Mouse (Mus musculus) erythroblast, embryonic 14.5 days (primary cell): Measurements from ENCODE around the gene Raver1. TPM values are rescaled to one million over a fixed set of nuclear protein-coding genes. Genes with fewer than 3 reads are reported as not detected.
A peak's percentile ranks its signal among the peaks of the same experiment; 100 is the strongest.

ENCODE experiments used
- H3K27me3 ChIP-seq: 2 replicates; pipeline ENCODE4 v1.6.1; 2012; ENCODE audit warnings: inconsistent platforms; ENCODE audit not compliant: control insufficient read depth
- H3K36me3 ChIP-seq: 2 replicates; pipeline ENCODE4 v1.6.1; 2012; ENCODE audit warnings: mild to moderate bottlenecking, inconsistent platforms; ENCODE audit not compliant: control insufficient read depth
- H3K4me1 ChIP-seq: 2 replicates; pipeline ENCODE4 v1.6.1; 2012; ENCODE audit warnings: inconsistent platforms; ENCODE audit not compliant: control insufficient read depth
- H3K4me3 ChIP-seq: replicated peaks from 2 replicates; pipeline ENCODE3; 2012; ENCODE audit warnings: moderate library complexity, mild to moderate bottlenecking, inconsistent platforms
- H3K9me3 ChIP-seq: 2 replicates; pipeline ENCODE4 v1.6.1; 2012; ENCODE audit warnings: low read length, inconsistent platforms, mixed read lengths; ENCODE audit not compliant: control insufficient read depth
- GATA1 ChIP-seq: IDR thresholded peaks from 2 replicates; pipeline ENCODE4 v1.6.1; 2012; ENCODE audit warnings: low read length, inconsistent platforms, mixed read lengths
- TAL1 ChIP-seq: IDR thresholded peaks from 3 replicates; pipeline ENCODE4 v1.6.1; 2012; ENCODE audit warnings: low read length, inconsistent platforms, mixed read lengths
- polyA plus RNA-seq: library from polyadenylated mRNA; stranded (reverse); fragments of >175 nt; gene quantifications from 2 replicates; pipeline ENCODE4 v1.2.3, GENCODE M21; 2012

The Raver1 gene
- polyA plus RNA-seq, 1 experiment: 9.3 TPM

GRCm38 (mm10) chr9:21028560-21029110 lies 63.2 kb downstream of the Raver1 start:
- peaks cover 36% of the 10 kb centered on the region for H3K36me3 ChIP-seq

DNA sequence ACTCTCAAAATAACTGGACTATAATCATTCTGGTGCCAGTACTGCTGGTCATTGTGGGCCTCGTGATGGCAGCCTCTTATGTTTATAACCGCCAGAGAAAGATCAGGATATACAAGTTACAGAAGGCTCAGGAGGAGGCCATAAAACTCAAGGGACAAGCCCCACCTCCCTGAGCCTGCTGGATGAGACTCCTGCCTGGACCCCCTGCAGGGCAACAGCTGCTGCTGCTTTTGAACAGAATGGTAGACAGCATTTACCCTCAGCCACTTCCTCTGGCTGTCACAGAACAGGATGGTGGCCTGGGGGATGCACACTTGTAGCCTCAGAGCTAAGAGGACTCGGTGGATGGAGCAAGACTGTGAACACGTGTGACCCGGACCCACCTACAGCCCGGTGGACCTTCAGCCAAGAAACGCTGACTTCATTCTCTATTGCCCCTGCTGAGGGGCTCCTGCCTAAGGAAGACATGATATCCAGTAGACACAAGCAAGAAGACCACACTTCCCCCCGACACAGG lies 64.0 kb downstream of the Raver1 start:
- Histone ChIP-seq H3K4me1 (peaks cover 66% of the 10 kb centered on the region), H3K27me3 (peaks cover 15% of the 10 kb centered on the region), H3K4me3 (no peak overlapping the region), H3K9me3 (no peaks in the 10 kb centered on the region), H3K36me3 (peaks cover 36% of the 10 kb centered on the region)
- TF ChIP-seq TAL1 (no peak), GATA1 (no peak)

More at GRCm38 (mm10) chr9:21028560-21029110, 63.2 kb downstream of the Raver1 start:
- TF ChIP-seq TAL1 (no peak), GATA1 (no peak)
- H3K4me1 ChIP-seq: peaks cover 74% of the 10 kb centered on the region
- peaks cover 23% of the 10 kb centered on the region for H3K27me3 ChIP-seq
- no peaks in the 10 kb centered on the region for H3K9me3 ChIP-seq
- H3K4me3 ChIP-seq: peak overlapping the region; percentile 70

GRCm38 (mm10) chr9:21026849-21027248 lies 65.0 kb downstream of the Raver1 start:
- peaks cover 6% of the 10 kb centered on the region for H3K27me3 ChIP-seq
- H3K9me3 ChIP-seq: no peaks in the 10 kb centered on the region
- no peak overlapping the region for H3K4me3 ChIP-seq
- H3K4me1 ChIP-seq: peaks cover 59% of the 10 kb centered on the region
- TF ChIP-seq TAL1 (no peak), GATA1 (no peak)
- peaks cover 36% of the 10 kb centered on the region for H3K36me3 ChIP-seq

GRCm38 (mm10) chr9:21025258-21025810 lies 66.5 kb downstream of the Raver1 start:
- Histone ChIP-seq H3K27me3 (peaks cover 3% of the 10 kb centered on the region), H3K9me3 (no peaks in the 10 kb centered on the region), H3K4me3 (no peak overlapping the region), H3K36me3 (peaks cover 34% of the 10 kb centered on the region), H3K4me1 (peaks cover 49% of the 10 kb centered on the region)
- TF ChIP-seq TAL1 (no peak), GATA1 (no peak)

Other genes with a start within 250 kb of the Raver1 start
- gene A230050P20Rik, start 223.4 kb downstream of the Raver1 start, polyA plus RNA-seq: 0.29 and 0.57 TPM in 2 replicates
- 0.06 and 0.19 TPM in 2 replicates for gene Angptl6, start 212.3 kb downstream of the Raver1 start, polyA plus RNA-seq
- 14.9 and 16.4 TPM in 2 replicates for gene Ppan, start 203.8 kb downstream of the Raver1 start, polyA plus RNA-seq
- 46.8 and 55.3 TPM in 2 replicates for gene Eif3g, start 193.4 kb downstream of the Raver1 start, polyA plus RNA-seq
- 25.3 TPM in 2 replicates for gene Dnmt1, start 132.1 kb downstream of the Raver1 start, polyA plus RNA-seq
- 0.02 TPM in 2 replicates for gene S1pr2, start 115.2 kb downstream of the Raver1 start, polyA plus RNA-seq
- 11.7 and 15.4 TPM in 2 replicates for gene Mrpl4, start 89.3 kb downstream of the Raver1 start, polyA plus RNA-seq
- gene Icam1, start 76.0 kb downstream of the Raver1 start, polyA plus RNA-seq: 0.04 and 0.11 TPM in 2 replicates
- gene Icam4, start 62.6 kb downstream of the Raver1 start, polyA plus RNA-seq: 105 and 134 TPM in 2 replicates
- 0.63 and 0.86 TPM in 2 replicates for gene Icam5, start 59.9 kb downstream of the Raver1 start, polyA plus RNA-seq
- gene Zglp1, start 24.9 kb downstream of the Raver1 start, polyA plus RNA-seq: 1.4 and 1.9 TPM in 2 replicates
- gene Gm49373, start 18.9 kb downstream of the Raver1 start, polyA plus RNA-seq: 0.12 and 0.16 TPM in 2 replicates
- 1.5 and 2.8 TPM in 2 replicates for gene Fdx1l, start 18.4 kb downstream of the Raver1 start, polyA plus RNA-seq
- 11.6 and 15.1 TPM in 2 replicates for gene Gm38431, start within 50 bp of the Raver1 start, polyA plus RNA-seq
- 0.26 and 0.30 TPM in 2 replicates for gene Tyk2, start 39.2 kb upstream of the Raver1 start, polyA plus RNA-seq
- 12.7 and 17.4 TPM in 2 replicates for gene Cdc37, start 58.0 kb upstream of the Raver1 start, polyA plus RNA-seq
- 0.04 and 0.05 TPM in 2 replicates for gene Pde4a, start 73.7 kb upstream of the Raver1 start, polyA plus RNA-seq
- 4.2 and 5.2 TPM in 2 replicates for gene Keap1, start 147.4 kb upstream of the Raver1 start, polyA plus RNA-seq
- gene S1pr5, start 156.4 kb upstream of the Raver1 start, polyA plus RNA-seq: not detected in 2 replicates
- 25.4 and 30.2 TPM in 2 replicates for gene Atg4d, start 173.3 kb upstream of the Raver1 start, polyA plus RNA-seq
- gene Kri1, start 196.0 kb upstream of the Raver1 start, polyA plus RNA-seq: 3.5 and 4.6 TPM in 2 replicates
- gene Cdkn2d, start 199.4 kb upstream of the Raver1 start, polyA plus RNA-seq: 36.6 and 42.6 TPM in 2 replicates
- gene Ap1m2, start 220.3 kb upstream of the Raver1 start, polyA plus RNA-seq: not detected in 2 replicates
- 0.76 and 0.82 TPM in 2 replicates for gene Slc44a2, start 228.7 kb upstream of the Raver1 start, polyA plus RNA-seq